In the genomic region with DNA sequence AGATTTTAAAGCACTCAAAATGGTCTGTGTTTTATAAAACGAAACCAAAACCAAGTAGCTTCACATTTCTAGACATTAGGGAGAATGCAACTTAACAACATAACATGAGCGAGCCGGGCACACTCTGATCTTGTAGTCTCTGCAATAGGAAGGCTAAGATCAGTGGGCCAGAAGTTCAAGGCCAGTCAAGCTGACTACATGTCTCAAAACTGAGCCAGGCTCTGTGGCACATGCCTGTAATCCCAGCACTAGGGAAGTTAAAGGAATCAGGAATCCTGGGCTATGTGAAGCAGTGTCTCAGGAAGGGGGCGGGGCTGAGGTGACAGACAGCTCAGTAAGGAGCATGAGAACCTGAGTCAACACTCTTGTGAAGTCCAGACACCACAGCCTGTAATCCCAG, we compare ENCODE assay signal across 9 mouse cellular contexts. TPM values are rescaled to one million over a fixed set of nuclear protein-coding genes. Genes with fewer than 3 reads are reported as not detected.
A peak's percentile ranks its signal among the peaks of the same experiment; 100 is the strongest.
DNase-seq lines count a peak whose midpoint lies in the region; ATAC-seq lines count a peak whose summit lies in the region.
"Had no signal": no experiment of that assay in that cellular context is flagged by ENCODE, and none has a peak within 500 bp of the region (broad histone marks: within the 10 kb centered on the region; RNA-seq: fewer than 3 reads in every experiment).

No protein-coding gene starts in this region.

- H3K27me3 ChIP-seq in heart, embryonic 10.5 days (ENCODE audit: insufficient read depth, poor library complexity, severe bottlenecking) = no peaks in the 10 kb centered on the region
- no peaks in the 10 kb centered on the region for H3K27me3 ChIP-seq in hindbrain, embryonic 16.5 days (replicated peaks; ENCODE audit: control insufficient read depth, insufficient read depth, low read length)
- H3K27me3 ChIP-seq: neural tube, embryonic 12.5 days had no signal

- 0 out of 2 replicates have a peak overlapping the region, but pooled peaks have one; percentile 6 for H3K27ac ChIP-seq in heart, embryonic 10.5 days
- no peak overlapping the region for H3K27ac ChIP-seq in hindbrain, embryonic 16.5 days (ENCODE audit: low read depth, low read length)
- H3K27ac ChIP-seq: neural tube, embryonic 12.5 days had no signal

- no peak overlapping the region for H3K4me2 ChIP-seq in hindbrain, embryonic 16.5 days (ENCODE audit: low read length)
- H3K4me2 ChIP-seq: neural tube, embryonic 12.5 days had no signal

- H3K9me3 ChIP-seq in heart, embryonic 10.5 days = no peaks in the 10 kb centered on the region
- H3K9me3 ChIP-seq in hindbrain, embryonic 16.5 days (ENCODE audit: control insufficient read depth, low read length) = no peaks in the 10 kb centered on the region
- H3K9me3 ChIP-seq: neural tube, embryonic 12.5 days had no signal

- WGBS in heart, embryonic 10.5 days = 68% methylated on average over 4 of the region's 4 CpGs
- WGBS in hindbrain, embryonic 16.5 days = 76% methylated on average over 4 of the region's 4 CpGs

- intact Hi-C loops in heart, postnatal 10 days (cut with DNase I) = no loop called here

- ATAC-seq in inflammation-experienced regulatory T-cells, adult 6 months = peak; percentile 37
- no peak for ATAC-seq in hindbrain, embryonic 16.5 days

- peaks cover 23% of the 10 kb centered on the region for H3K4me1 ChIP-seq in heart, embryonic 10.5 days
- H3K4me1 ChIP-seq in hindbrain, embryonic 16.5 days (ENCODE audit: control insufficient read depth, insufficient read depth, low read depth, low read length) = peaks cover 4% of the 10 kb centered on the region; the same call in 1 of the 2 replicates
- H3K4me1 ChIP-seq: neural tube, embryonic 12.5 days had no signal

- H3K4me3 ChIP-seq in heart, embryonic 10.5 days = no peak overlapping the region
- H3K4me3 ChIP-seq in hindbrain, embryonic 16.5 days (ENCODE audit: low read length) = no peak overlapping the region
- H3K4me3 ChIP-seq: neural tube, embryonic 12.5 days had no signal

- DNase-seq in heart, embryonic 10.5 days (ENCODE audit: low spot score) = no peak
- DNase-seq in heart, postnatal 10 days = no peak
- peak; percentile 19 to 59 for DNase-seq in right cerebral cortex, adult 2 months (ENCODE audit: low spot score in 2 of 2)
- no peak for DNase-seq in right cerebral cortex, postnatal 4 days
- DNase-seq in embryo, embryonic 10 days (ENCODE audit: low spot score) = no peak
- no peak for DNase-seq in gastrocnemius, adult 8-10 months (ENCODE audit: low spot score in 2 of 2)

- no peak overlapping the region for H3K9ac ChIP-seq in hindbrain, embryonic 16.5 days (ENCODE audit: low read depth, low read length)
- H3K9ac ChIP-seq: neural tube, embryonic 12.5 days had no signal

- H3K36me3 ChIP-seq in heart, embryonic 10.5 days = no peaks in the 10 kb centered on the region
- no peaks in the 10 kb centered on the region for H3K36me3 ChIP-seq in hindbrain, embryonic 16.5 days (ENCODE audit: control insufficient read depth, insufficient read depth, low read length)
- H3K36me3 ChIP-seq: neural tube, embryonic 12.5 days had no signal

RNA-seq across cellular contexts. Expression of a gene that starts 35.8 kb away (rescaled TPM):
- 38.0 and 43.5 TPM in 2 replicates for polyA plus RNA-seq in heart, embryonic 10.5 days (2016; fragmentation: Nextera tagmentation; extraction: Ambion mirVana)
- 10 to 100 TPM; 50.3 to 51.4 TPM for total RNA-seq in heart, postnatal 10 days (2021)
- polyA plus RNA-seq in inflammation-experienced regulatory T-cells, adult 6 months (2017; shearing (Covaris generic)) = 10 to 100 TPM; 45.9 to 50.1 (median 46.0) TPM
- 47.2 and 47.5 TPM in 2 replicates for polyA plus RNA-seq in hindbrain, embryonic 16.5 days (2015; fragmentation: Nextera tagmentation; extraction: Ambion mirVana)
- total RNA-seq in gastrocnemius, adult 8-10 months (2022) = 10 to 100 TPM; 21.7 to 33.4 (median 27.0) TPM

Comparison
In these comparisons a context has a peak if more than half of its experiments do, and no peak if none do; other contexts are left out.
1. DNase-seq: peak in right cerebral cortex, adult 2 months (2 of 2); none in heart, embryonic 10.5 days (single experiment), heart, postnatal 10 days (0 of 2), right cerebral cortex, postnatal 4 days (single experiment), embryo, embryonic 10 days (single experiment) and gastrocnemius, adult 8-10 months (0 of 2).